Mouse (Mus musculus): ENCODE results near the gene Vwa3a. TPM values are rescaled to one million over a fixed set of nuclear protein-coding genes. Genes with fewer than 3 reads are reported as not detected.

Gene Vwa3a
- polyA plus RNA-seq, 1 experiment from 2014 or later = 0.15 TPM

- no peaks in the 10 kb centered on the region for H3K9me3 ChIP-seq
- WGBS = 92% methylated on average over 5 of the region's 5 CpGs
- H3K36me3 ChIP-seq = peaks cover 4% of the 10 kb centered on the region
- H3K9ac ChIP-seq = no peak overlapping the region
- no peak overlapping the region for H3K4me3 ChIP-seq
- no peaks in the 10 kb centered on the region for H3K4me1 ChIP-seq
- H3K4me2 ChIP-seq (replicated peaks) = no peak overlapping the region
- no peaks in the 10 kb centered on the region for H3K27me3 ChIP-seq
- ATAC-seq (ENCODE audit: insufficient number of reproducible peaks, insufficient read depth, low FRiP score, low TSS enrichment) = no peak
- H3K27ac ChIP-seq = no peak overlapping the region
These were observed 18.1 kb upstream of the Vwa3a start for GRCm38 (mm10) chr7:120721051-120721450.

- Histone ChIP-seq H3K4me1 (no peaks in the 10 kb centered on the region), H3K4me2 (replicated peaks) (no peak overlapping the region), H3K9ac (no peak overlapping the region), H3K9me3 (no peaks in the 10 kb centered on the region), H3K4me3 (no peak overlapping the region), H3K27me3 (no peaks in the 10 kb centered on the region), H3K27ac (no peak overlapping the region), H3K36me3 (peaks cover 8% of the 10 kb centered on the region)
- 93% methylated on average over 8 of the region's 8 CpGs for WGBS
- no peak for ATAC-seq (ENCODE audit: insufficient number of reproducible peaks, insufficient read depth, low FRiP score, low TSS enrichment)
These were observed 17.7 kb upstream of the Vwa3a start for GRCm38 (mm10) chr7:120721456-120721855.

- no peak overlapping the region for H3K9ac ChIP-seq
- H3K27me3 ChIP-seq = no peaks in the 10 kb centered on the region
- no peak for ATAC-seq (ENCODE audit: insufficient number of reproducible peaks, insufficient read depth, low FRiP score, low TSS enrichment)
- 94% methylated on average over 4 of the region's 4 CpGs for WGBS
- peaks cover 8% of the 10 kb centered on the region for H3K36me3 ChIP-seq
- H3K9me3 ChIP-seq = no peaks in the 10 kb centered on the region
- H3K4me3 ChIP-seq = no peak overlapping the region
- no peak overlapping the region for H3K4me2 ChIP-seq (replicated peaks)
- H3K4me1 ChIP-seq = no peaks in the 10 kb centered on the region
- H3K27ac ChIP-seq = no peak overlapping the region
These were observed 17.1 kb upstream of the Vwa3a start for GRCm38 (mm10) chr7:120722063-120722462.

- Histone ChIP-seq H3K27me3 (no peaks in the 10 kb centered on the region), H3K9me3 (no peaks in the 10 kb centered on the region), H3K4me2 (replicated peaks) (no peak overlapping the region), H3K4me1 (no peaks in the 10 kb centered on the region), H3K36me3 (peaks cover 9% of the 10 kb centered on the region), H3K27ac (no peak overlapping the region), H3K9ac (no peak overlapping the region), H3K4me3 (no peak overlapping the region)
- WGBS = 81% methylated on average over 8 of the region's 8 CpGs
- no peak for ATAC-seq (ENCODE audit: insufficient number of reproducible peaks, insufficient read depth, low FRiP score, low TSS enrichment)
These were observed 16.3 kb upstream of the Vwa3a start for GRCm38 (mm10) chr7:120722839-120723278.

- WGBS = 81% methylated on average over 3 of the region's 3 CpGs
- Histone ChIP-seq H3K36me3 (peaks cover 17% of the 10 kb centered on the region), H3K27ac (no peak overlapping the region), H3K27me3 (no peaks in the 10 kb centered on the region), H3K4me1 (no peaks in the 10 kb centered on the region), H3K4me3 (no peak overlapping the region), H3K9me3 (no peaks in the 10 kb centered on the region), H3K4me2 (replicated peaks) (no peak overlapping the region), H3K9ac (no peak overlapping the region)
- no peak for ATAC-seq (ENCODE audit: insufficient number of reproducible peaks, insufficient read depth, low FRiP score, low TSS enrichment)
These were observed 11.5 kb upstream of the Vwa3a start for GRCm38 (mm10) chr7:120727581-120727980.

GRCm38 (mm10) chr7:120729635-120730034 lies 9.5 kb upstream of the Vwa3a start:
- no peaks in the 10 kb centered on the region for H3K4me1 ChIP-seq
- no peak overlapping the region for H3K27ac ChIP-seq
- no peak overlapping the region for H3K4me2 ChIP-seq (replicated peaks)
- ATAC-seq (ENCODE audit: insufficient number of reproducible peaks, insufficient read depth, low FRiP score, low TSS enrichment) = no peak
- no peaks in the 10 kb centered on the region for H3K27me3 ChIP-seq
- H3K9me3 ChIP-seq = no peaks in the 10 kb centered on the region
- H3K36me3 ChIP-seq = peaks cover 17% of the 10 kb centered on the region
- no peak overlapping the region for H3K4me3 ChIP-seq
- 85% methylated on average over 5 of the region's 5 CpGs for WGBS
- no peak overlapping the region for H3K9ac ChIP-seq

- no peaks in the 10 kb centered on the region for H3K9me3 ChIP-seq
- no peaks in the 10 kb centered on the region for H3K27me3 ChIP-seq
- no peak overlapping the region for H3K27ac ChIP-seq
- H3K4me1 ChIP-seq = no peaks in the 10 kb centered on the region
- H3K36me3 ChIP-seq = peaks cover 11% of the 10 kb centered on the region
- 84% methylated on average over 7 of the region's 7 CpGs for WGBS
- H3K9ac ChIP-seq = no peak overlapping the region
- H3K4me3 ChIP-seq = no peak overlapping the region
- ATAC-seq (ENCODE audit: insufficient number of reproducible peaks, insufficient read depth, low FRiP score, low TSS enrichment) = no peak
- H3K4me2 ChIP-seq (replicated peaks) = no peak overlapping the region
These were observed 6.2 kb upstream of the Vwa3a start for GRCm38 (mm10) chr7:120732906-120733305.

- no peak overlapping the region for H3K27ac ChIP-seq
- no peaks in the 10 kb centered on the region for H3K9me3 ChIP-seq
- no peak overlapping the region for H3K4me2 ChIP-seq (replicated peaks)
- ATAC-seq (ENCODE audit: insufficient number of reproducible peaks, insufficient read depth, low FRiP score, low TSS enrichment) = no peak
- H3K4me3 ChIP-seq = no peak overlapping the region
- no peaks in the 10 kb centered on the region for H3K4me1 ChIP-seq
- H3K36me3 ChIP-seq = no peaks in the 10 kb centered on the region
- WGBS = 24% methylated on average over 5 of the region's 5 CpGs
- H3K27me3 ChIP-seq = no peaks in the 10 kb centered on the region
- no peak overlapping the region for H3K9ac ChIP-seq
These were observed 512 bp downstream of the Vwa3a start for GRCm38 (mm10) chr7:120739558-120740101.

GRCm38 (mm10) chr7:120743366-120744351 lies 4.5 kb downstream of the Vwa3a start:
- Histone ChIP-seq H3K9me3 (no peaks in the 10 kb centered on the region), H3K36me3 (no peaks in the 10 kb centered on the region), H3K9ac (no peak overlapping the region), H3K27me3 (no peaks in the 10 kb centered on the region), H3K4me3 (no peak overlapping the region), H3K4me2 (replicated peaks) (no peak overlapping the region), H3K27ac (no peak overlapping the region), H3K4me1 (no peaks in the 10 kb centered on the region)
- no peak for ATAC-seq (ENCODE audit: insufficient number of reproducible peaks, insufficient read depth, low FRiP score, low TSS enrichment)
- 75% methylated on average over 14 of the region's 14 CpGs for WGBS

GRCm38 (mm10) chr7:120744606-120745005 lies 5.5 kb downstream of the Vwa3a start:
- H3K4me3 ChIP-seq = no peak overlapping the region
- H3K4me2 ChIP-seq (replicated peaks) = no peak overlapping the region
- H3K27ac ChIP-seq = no peak overlapping the region
- H3K9ac ChIP-seq = no peak overlapping the region
- no peaks in the 10 kb centered on the region for H3K36me3 ChIP-seq
- no peaks in the 10 kb centered on the region for H3K9me3 ChIP-seq
- 88% methylated on average over 6 of the region's 6 CpGs for WGBS
- no peaks in the 10 kb centered on the region for H3K27me3 ChIP-seq
- no peaks in the 10 kb centered on the region for H3K4me1 ChIP-seq
- ATAC-seq (ENCODE audit: insufficient number of reproducible peaks, insufficient read depth, low FRiP score, low TSS enrichment) = no peak

GRCm38 (mm10) chr7:120746029-120746428 lies 6.9 kb downstream of the Vwa3a start:
- H3K4me1 ChIP-seq = no peaks in the 10 kb centered on the region
- H3K9ac ChIP-seq = no peak overlapping the region
- WGBS = 80% methylated on average over 3 of the region's 3 CpGs
- no peaks in the 10 kb centered on the region for H3K36me3 ChIP-seq
- H3K9me3 ChIP-seq = no peaks in the 10 kb centered on the region
- H3K4me2 ChIP-seq (replicated peaks) = no peak overlapping the region
- ATAC-seq (ENCODE audit: insufficient number of reproducible peaks, insufficient read depth, low FRiP score, low TSS enrichment) = no peak
- H3K27me3 ChIP-seq = no peaks in the 10 kb centered on the region
- H3K27ac ChIP-seq = no peak overlapping the region
- H3K4me3 ChIP-seq = no peak overlapping the region

GRCm38 (mm10) chr7:120746821-120747220 lies 7.7 kb downstream of the Vwa3a start:
- no peak overlapping the region for H3K4me3 ChIP-seq
- ATAC-seq (ENCODE audit: insufficient number of reproducible peaks, insufficient read depth, low FRiP score, low TSS enrichment) = no peak
- H3K27me3 ChIP-seq = no peaks in the 10 kb centered on the region
- H3K9ac ChIP-seq = no peak overlapping the region
- no peaks in the 10 kb centered on the region for H3K36me3 ChIP-seq
- H3K4me2 ChIP-seq (replicated peaks) = no peak overlapping the region
- H3K27ac ChIP-seq = no peak overlapping the region
- WGBS = 87% methylated on average over 5 of the region's 5 CpGs
- H3K4me1 ChIP-seq = no peaks in the 10 kb centered on the region
- no peaks in the 10 kb centered on the region for H3K9me3 ChIP-seq

Data from embryonic facial prominence, embryonic 12.5 days (tissue).